Mouse (Mus musculus): ENCODE results near the gene Sorcs2.
"Not testable (repeated sequence)": the region's sequence is repeated elsewhere in the genome, so short reads cannot be mapped to it uniquely, and the experiment has no call there.

The Sorcs2 gene

GRCm38 (mm10) chr5:36293109-36293900 is 104.6 kb downstream of the Sorcs2 start:
- DNase-seq, result peak; percentile 25

GRCm38 (mm10) chr5:36292321-36292720 is 105.6 kb downstream of the Sorcs2 start:
- DNase-seq, result peak; percentile 30

GRCm38 (mm10) chr5:36291191-36291590 is 106.7 kb downstream of the Sorcs2 start:
- peak; percentile 50 for DNase-seq

- no peak for DNase-seq
Observed at GRCm38 (mm10) chr5:36285405-36285804, 112.5 kb downstream of the Sorcs2 start.

GRCm38 (mm10) chr5:36279896-36280295 is 118.0 kb downstream of the Sorcs2 start:
- DNase-seq, result no peak

GRCm38 (mm10) chr5:36274684-36275394 is 123.1 kb downstream of the Sorcs2 start:
- no peak for DNase-seq

- no peak for DNase-seq
Observed at GRCm38 (mm10) chr5:36267194-36267769, 130.7 kb downstream of the Sorcs2 start.

GRCm38 (mm10) chr5:36260862-36261261 is 137.1 kb downstream of the Sorcs2 start:
- no peak for DNase-seq

GRCm38 (mm10) chr5:36259691-36260124 is 138.2 kb downstream of the Sorcs2 start:
- DNase-seq, result no peak

GRCm38 (mm10) chr5:36258387-36259181 is 139.4 kb downstream of the Sorcs2 start:
- no peak for DNase-seq

GRCm38 (mm10) chr5:36257008-36257407 is 140.9 kb downstream of the Sorcs2 start:
- DNase-seq, result no peak

GRCm38 (mm10) chr5:36254642-36255516 is 143.1 kb downstream of the Sorcs2 start:
- DNase-seq, result no peak

- no peak for DNase-seq
Observed at GRCm38 (mm10) chr5:36252746-36253504, 145.0 kb downstream of the Sorcs2 start.

GRCm38 (mm10) chr5:36248022-36248421 is 149.9 kb downstream of the Sorcs2 start:
- DNase-seq, result no peak

- not testable (repeated sequence) for DNase-seq
Observed at GRCm38 (mm10) chr5:36237526-36237925, 160.4 kb downstream of the Sorcs2 start.

- DNase-seq, result no peak
Observed at GRCm38 (mm10) chr5:36230301-36230780, 167.6 kb downstream of the Sorcs2 start.

- DNase-seq, result no peak
Observed at GRCm38 (mm10) chr5:36228405-36229370, 169.3 kb downstream of the Sorcs2 start.

- DNase-seq, result no peak
Observed at GRCm38 (mm10) chr5:36226296-36226695, 171.6 kb downstream of the Sorcs2 start.

GRCm38 (mm10) chr5:36225855-36226254 is 172.1 kb downstream of the Sorcs2 start:
- no peak for DNase-seq

GRCm38 (mm10) chr5:36223787-36224186 is 174.2 kb downstream of the Sorcs2 start:
- DNase-seq, result peak; percentile 68

Measured in lung, postnatal 14 days (tissue).